Mouse (Mus musculus) forebrain, embryonic 14.5 days (tissue): ENCODE results near the gene Ost4. TPM values are rescaled to one million over a fixed set of nuclear protein-coding genes. Genes with fewer than 3 reads are reported as not detected.
"Not testable (repeated sequence)": the region's sequence is repeated elsewhere in the genome, so short reads cannot be mapped to it uniquely, and the experiment has no call there.

Experiments
- ATAC-seq: fragments of 200-750 bp; cut with Nextera tagmentation; 2 replicates; pipeline ENCODE4 v1.8.0; 2017; ENCODE audit warnings: mild to moderate bottlenecking, moderate library complexity
- DNase-seq: peaks from one replicate; pipeline ENCODE4 v3.0.0-alpha.2; 2015; ENCODE audit warnings: low spot score
- H3K27ac ChIP-seq: fragments of 300-500 bp; sonication (generic); 2 replicates; pipeline ENCODE4 v1.5.1; 2014; ENCODE audit warnings: low read depth, mild to moderate bottlenecking, control low read depth, low read length, moderate library complexity
- H3K27me3 ChIP-seq: fragments of 300-500 bp; sonication (generic); replicated peaks from 2 replicates; pipeline ENCODE4 v1.6.1; 2014; ENCODE audit warnings: low read length, control low read depth, mixed read lengths; ENCODE audit not compliant: control insufficient read depth, insufficient read depth
- H3K36me3 ChIP-seq: fragments of 300-500 bp; sonication (generic); 2 replicates; pipeline ENCODE4 v1.6.1; 2014; ENCODE audit warnings: low read length, control low read depth; ENCODE audit not compliant: control insufficient read depth, insufficient read depth
- H3K4me1 ChIP-seq: fragments of 300-500 bp; sonication (generic); 2 replicates; pipeline ENCODE4 v1.6.1; 2014; ENCODE audit warnings: antibody characterized with exemption, low read length, control low read depth; ENCODE audit not compliant: control insufficient read depth, insufficient read depth
- H3K4me2 ChIP-seq: fragments of 300-500 bp; sonication (generic); 2 replicates; pipeline ENCODE4 v1.6.1; 2014; ENCODE audit warnings: mild to moderate bottlenecking, control low read depth, low read length
- H3K4me3 ChIP-seq: fragments of 300-500 bp; sonication (generic); 2 replicates; pipeline ENCODE4 v1.5.1; 2014; ENCODE audit warnings: low read depth, low read length, control low read depth
- H3K9ac ChIP-seq: fragments of 300-500 bp; sonication (generic); 2 replicates; pipeline ENCODE4 v1.6.1; 2014; ENCODE audit warnings: mild to moderate bottlenecking, low read length, control low read depth, moderate library complexity
- H3K9me3 ChIP-seq: fragments of 300-500 bp; sonication (generic); replicated peaks from 2 replicates; pipeline ENCODE4 v1.6.1; 2016; ENCODE audit warnings: low read length, control low read depth, mixed read lengths; ENCODE audit not compliant: control insufficient read depth
- WGBS: fragments of 180-500 bp; shearing (Covaris S2); extraction: QIAGEN DNeasy Blood & Tissue Kit; methylation state at CpG from one replicate; pipeline ENCODE4 v1.1.7; 2014; 5-methylcytosine and 5-hydroxymethylcytosine counted together
- polyA plus RNA-seq: library from polyadenylated mRNA; unstranded; fragments of >200 nt; fragmentation: Nextera tagmentation; extraction: Ambion mirVana; gene quantifications from 2 replicates; pipeline ENCODE4 v1.2.1, GENCODE M21; 2014

Gene Ost4
- polyA plus RNA-seq, 1 experiment from 2014 or later: 340 TPM

- DNase-seq (no peak), ATAC-seq (no peak)
- no peaks in the 10 kb centered on the region for H3K27me3 ChIP-seq
- peaks cover 13% of the 10 kb centered on the region for H3K4me1 ChIP-seq
- 86% methylated on average over 7 of the region's 7 CpGs for WGBS
- peak overlapping the region; percentile 80 for H3K4me3 ChIP-seq
- H3K36me3 ChIP-seq: peaks cover 45% of the 10 kb centered on the region
- peak overlapping the region; percentile 92 for H3K9ac ChIP-seq
- 0 out of 2 replicates have a peak overlapping the region, but pooled peaks have one; percentile 98 for H3K27ac ChIP-seq
- H3K9me3 ChIP-seq: no peaks in the 10 kb centered on the region
- H3K4me2 ChIP-seq: peak overlapping the region; percentile 84
Observed at GRCm38 (mm10) chr5:30890375-30890774, 17.2 kb downstream of the Ost4 start.

GRCm38 (mm10) chr5:30889088-30889754 is 18.4 kb downstream of the Ost4 start:
- Histone ChIP-seq H3K27me3 (no peaks in the 10 kb centered on the region), H3K4me1 (peaks cover 13% of the 10 kb centered on the region), H3K4me3 (peak overlapping the region; percentile 80), H3K9me3 (no peaks in the 10 kb centered on the region), H3K36me3 (peaks cover 34% of the 10 kb centered on the region), H3K9ac (peak overlapping the region; percentile 92), H3K27ac (peak overlapping the region; percentile 98), H3K4me2 (peak overlapping the region; percentile 84)
- under 1% methylated on average over 26 of the region's 42 CpGs for WGBS
- DNase-seq (no peak), ATAC-seq (peak; percentile 6; the same call in 1 of the 2 replicates)

- WGBS: under 1% methylated on average over 42 of the region's 42 CpGs
- peak within 1 kb of the TSS; percentile 80 for H3K4me3 ChIP-seq
- H3K4me1 ChIP-seq: peaks cover 13% of the 10 kb centered on the region
- ATAC-seq (peak; percentile 94), DNase-seq (peak; percentile 97)
- no peaks in the 10 kb centered on the region for H3K27me3 ChIP-seq
- H3K27ac ChIP-seq: peak within 1 kb of the TSS; percentile 98
- no peaks in the 10 kb centered on the region for H3K9me3 ChIP-seq
- H3K9ac ChIP-seq: peak within 1 kb of the TSS; percentile 92
- peaks cover 27% of the 10 kb centered on the region for H3K36me3 ChIP-seq
- H3K4me2 ChIP-seq: peak within 1 kb of the TSS; percentile 84
Observed at GRCm38 (mm10) chr5:30888337-30889087, 19.1 kb downstream of the Ost4 start, which contains the start of gene Agbl5. TSS of gene Agbl5 (plus strand) at chr5:30888694.

GRCm38 (mm10) chr5:30887858-30888336 is 19.7 kb downstream of the Ost4 start:
- H3K27me3 ChIP-seq: no peaks in the 10 kb centered on the region
- peak overlapping the region; percentile 84 for H3K4me2 ChIP-seq
- H3K9me3 ChIP-seq: no peaks in the 10 kb centered on the region
- H3K4me3 ChIP-seq: peak overlapping the region; percentile 80
- peaks cover 13% of the 10 kb centered on the region for H3K4me1 ChIP-seq
- DNase-seq: peak; percentile 98
- peak overlapping the region; percentile 85 for H3K9ac ChIP-seq
- under 1% methylated on average over 28 of the region's 28 CpGs for WGBS
- H3K36me3 ChIP-seq: peaks cover 20% of the 10 kb centered on the region
- peak overlapping the region; percentile 98 for H3K27ac ChIP-seq
- peak; percentile 87 for ATAC-seq

- WGBS: 0% methylated on average over 19 of the region's 19 CpGs
- peak; percentile 34 for ATAC-seq
- peak overlapping the region; percentile 84 for H3K4me2 ChIP-seq
- H3K36me3 ChIP-seq: peaks cover 15% of the 10 kb centered on the region
- peak overlapping the region; percentile 85 for H3K9ac ChIP-seq
- peak overlapping the region; percentile 80 for H3K4me3 ChIP-seq
- peak; percentile 84 for DNase-seq
- peak overlapping the region; percentile 98 for H3K27ac ChIP-seq
- no peaks in the 10 kb centered on the region for H3K27me3 ChIP-seq
- H3K4me1 ChIP-seq: peaks cover 13% of the 10 kb centered on the region
- H3K9me3 ChIP-seq: no peaks in the 10 kb centered on the region
Observed at GRCm38 (mm10) chr5:30887331-30887761, 20.2 kb downstream of the Ost4 start.

GRCm38 (mm10) chr5:30886731-30887130 is 20.9 kb downstream of the Ost4 start:
- Histone ChIP-seq H3K9ac (peak overlapping the region; percentile 85), H3K4me1 (peaks cover 13% of the 10 kb centered on the region), H3K4me2 (peak overlapping the region; percentile 84), H3K36me3 (peaks cover 9% of the 10 kb centered on the region), H3K4me3 (peak overlapping the region; percentile 80), H3K9me3 (no peaks in the 10 kb centered on the region), H3K27me3 (no peaks in the 10 kb centered on the region), H3K27ac (peak overlapping the region; percentile 98)
- DNase-seq: peak; percentile 22
- WGBS: 23% methylated on average over 5 of the region's 5 CpGs
- no peak for ATAC-seq

GRCm38 (mm10) chr5:30886209-30886608 is 21.4 kb downstream of the Ost4 start:
- 0 out of 2 replicates have a peak overlapping the region, but pooled peaks have one; percentile 80 for H3K4me3 ChIP-seq
- 38% methylated on average over 4 of the region's 4 CpGs for WGBS
- no peak for ATAC-seq
- no peak overlapping the region for H3K9ac ChIP-seq
- peaks cover 4% of the 10 kb centered on the region for H3K36me3 ChIP-seq
- no peaks in the 10 kb centered on the region for H3K27me3 ChIP-seq
- no peak for DNase-seq
- no peak overlapping the region for H3K27ac ChIP-seq
- no peaks in the 10 kb centered on the region for H3K9me3 ChIP-seq
- H3K4me1 ChIP-seq: peaks cover 13% of the 10 kb centered on the region
- peak overlapping the region; percentile 84 for H3K4me2 ChIP-seq

- WGBS: 88% methylated on average over 4 of the region's 4 CpGs
- DNase-seq, H3K4me3 ChIP-seq, H3K4me1 ChIP-seq, ATAC-seq, H3K36me3 ChIP-seq, H3K9ac ChIP-seq, H3K9me3 ChIP-seq, H3K27me3 ChIP-seq, H3K4me2 ChIP-seq, H3K27ac ChIP-seq: not testable (repeated sequence)
Observed at GRCm38 (mm10) chr5:30881839-30882238, 25.7 kb downstream of the Ost4 start.
